Comparison of ENCODE assay signal across 25 mouse cellular contexts in the genomic region with DNA sequence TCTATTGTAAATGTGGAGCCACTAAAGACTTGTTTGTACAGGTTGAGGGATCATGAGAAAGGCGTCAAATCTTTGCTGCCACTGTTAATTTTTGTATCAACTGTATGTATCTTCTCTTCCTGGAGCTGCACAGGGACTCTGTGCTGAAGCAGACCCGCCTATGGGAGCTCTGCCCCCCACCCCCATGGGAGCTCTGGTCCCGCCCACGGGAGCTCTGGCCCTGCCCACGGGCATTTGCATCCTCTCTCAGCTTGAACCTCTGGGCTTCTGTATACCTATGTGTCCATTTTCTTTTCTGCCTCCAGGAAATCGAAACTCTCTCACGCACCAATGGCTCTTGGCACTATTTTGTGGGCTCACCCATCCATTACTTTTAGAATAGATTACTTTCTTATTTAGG.
DNase-seq lines count a peak whose midpoint lies in the region; ATAC-seq and TF ChIP-seq lines count a peak whose summit lies in the region.
"Had no signal": no experiment of that assay in that cellular context is flagged by ENCODE, and none has a peak within 500 bp of the region (broad histone marks: within the 10 kb centered on the region; RNA-seq: fewer than 3 reads in every experiment).

No protein-coding gene starts in this region.

- no peaks in the 10 kb centered on the region for H3K79me2 ChIP-seq in CH12.LX (replicated peaks; ENCODE audit: control insufficient read depth, extremely low read depth, insufficient read depth, poor library complexity, severe bottlenecking)

- no peak for TF ChIP-seq CTCF in kidney, adult 2 months (conservative IDR thresholded peaks at IDR 0.05; ENCODE audit: insufficient read depth, insufficient read length, low read depth, low read length)
- no peak for TF ChIP-seq CTCF in CH12.LX (conservative IDR thresholded peaks at IDR 0.05 in 1 of 2, IDR thresholded peaks at IDR 0.05 in 1 of 2; ENCODE audit: low read depth in 2 of 2, low read length in 2 of 2)
- no peak for TF ChIP-seq CTCF in cerebellum, adult 2 months (IDR thresholded peaks at IDR 0.05; ENCODE audit: borderline replicate concordance, insufficient read depth, low read depth, low read length)

- no peak for DNase-seq in kidney, adult 2 months
- DNase-seq in ovary, postnatal 36 days (ENCODE audit: low spot score), result peak; percentile 6
- DNase-seq in ovary, postnatal 14 days (ENCODE audit: low spot score), result no peak
- peak; percentile 35 to 39 for DNase-seq in B cell, adult 2 months
- peak; percentile 78 for DNase-seq in CH12.LX (ENCODE audit: extremely low read depth)
- DNase-seq in cerebellum, adult 2 months, result no peak
- DNase-seq: cerebellum, adult 18-20 months; cerebellum, postnatal 25 days; gastrocnemius, adult 2 months; heart, postnatal 10 days; right cerebral cortex, adult 18-20 months had no signal

- in situ Hi-C loops in CH12.LX (cut with MboI; ENCODE audit: low pct_ligation_motif_present, low pct_unique_long_range_greater_than_20kb, low sequenced_read_pairs), result loop anchor here (25.0 kb wide), 1 partner anchor 91 kb away; no protein-coding TSS in a partner anchor

- H3K27me3 ChIP-seq in kidney, embryonic 15.5 days, result no peaks in the 10 kb centered on the region
- no peaks in the 10 kb centered on the region for H3K27me3 ChIP-seq in kidney, adult 2 months (replicated peaks; ENCODE audit: control insufficient read depth, insufficient read depth, low read length)
- H3K27me3 ChIP-seq in CH12.LX (replicated peaks), result no peaks in the 10 kb centered on the region
- H3K27me3 ChIP-seq in cerebellum, adult 2 months (ENCODE audit: control insufficient read depth, insufficient read depth, low read length), result no peaks in the 10 kb centered on the region
- H3K27me3 ChIP-seq: embryonic facial prominence, embryonic 15.5 days; hindbrain, embryonic 12.5 days; lung, embryonic 15.5 days; neural tube, embryonic 13.5 days had no signal

- H3K4me2 ChIP-seq in kidney, embryonic 15.5 days, result no peak overlapping the region
- peak overlapping the region; percentile 42 for H3K4me2 ChIP-seq in CH12.LX (ENCODE audit: insufficient read depth, low read depth, poor library complexity, severe bottlenecking)
- H3K4me2 ChIP-seq: embryonic facial prominence, embryonic 15.5 days; heart, embryonic 12.5 days; hindbrain, embryonic 12.5 days; lung, embryonic 15.5 days; neural tube, embryonic 13.5 days had no signal

- 41% methylated on average over 7 of the region's 7 CpGs for WGBS in kidney, embryonic 15.5 days
- WGBS in kidney, adult 2 months, result 45% methylated on average over 7 of the region's 7 CpGs
- WGBS in cerebellum, adult 2 months, result 43% methylated on average over 7 of the region's 7 CpGs

- 0 out of 2 replicates have a peak, but pooled peaks cover 2% of the 10 kb centered on the region for H3K4me1 ChIP-seq in kidney, embryonic 15.5 days
- peaks cover 4% of the 10 kb centered on the region; the same call in 1 of the 2 replicates for H3K4me1 ChIP-seq in kidney, adult 2 months (ENCODE audit: control insufficient read depth, insufficient read depth, low read length)
- peaks cover 7 to 40% of the 10 kb centered on the region in 2 experiments; a peak in 3 of 4 replicates for H3K4me1 ChIP-seq in CH12.LX (ENCODE audit: control insufficient read depth in 1 of 2, insufficient read depth in 2 of 2)
- H3K4me1 ChIP-seq in cerebellum, adult 2 months (ENCODE audit: control insufficient read depth, insufficient read depth, low read length), result peaks cover 15% of the 10 kb centered on the region
- H3K4me1 ChIP-seq: embryonic facial prominence, embryonic 15.5 days; heart, embryonic 12.5 days; hindbrain, embryonic 12.5 days; lung, embryonic 15.5 days; midbrain, embryonic 10.5 days; neural tube, embryonic 13.5 days had no signal

- H3K36me3 ChIP-seq in kidney, embryonic 15.5 days, result no peaks in the 10 kb centered on the region
- H3K36me3 ChIP-seq in kidney, adult 2 months (ENCODE audit: control insufficient read depth, insufficient read depth, low read length), result no peaks in the 10 kb centered on the region
- no peaks in the 10 kb centered on the region for H3K36me3 ChIP-seq in CH12.LX (replicated peaks in 1 of 2; ENCODE audit: control insufficient read depth in 1 of 2, insufficient read depth in 1 of 2, low read length in 1 of 2)
- H3K36me3 ChIP-seq: embryonic facial prominence, embryonic 15.5 days; heart, embryonic 12.5 days; hindbrain, embryonic 12.5 days; lung, embryonic 15.5 days; midbrain, embryonic 10.5 days; neural tube, embryonic 13.5 days had no signal

- H3K27ac ChIP-seq in kidney, embryonic 15.5 days, result no peak overlapping the region
- H3K27ac ChIP-seq in kidney, adult 2 months (ENCODE audit: insufficient read depth, low read depth, low read length), result no peak overlapping the region
- H3K27ac ChIP-seq in CH12.LX (ENCODE audit: insufficient read depth, low read depth), result no peak overlapping the region
- no peak overlapping the region for H3K27ac ChIP-seq in cerebellum, adult 2 months (ENCODE audit: insufficient read depth, low read length)
- H3K27ac ChIP-seq: embryonic facial prominence, embryonic 15.5 days; gastrocnemius, adult 2 months; hindbrain, embryonic 12.5 days; left cerebral cortex, adult 2 months; liver, embryonic 14.5 days; lung, embryonic 15.5 days; midbrain, embryonic 10.5 days; neural tube, embryonic 13.5 days; stomach, postnatal 0 days had no signal

- no peak for TF ChIP-seq RAD21 in CH12.LX (IDR thresholded peaks at IDR 0.05; ENCODE audit: low read depth, low read length)

- TF ChIP-seq EP300 in CH12.LX (IDR thresholded peaks at IDR 0.05; ENCODE audit: low read length), result no peak

- peak; percentile 74; the same call in 1 of the 2 replicates for ATAC-seq in kidney, embryonic 15.5 days (replicated peaks; ENCODE audit: low FRiP score)
- ATAC-seq: forebrain, embryonic 14.5 days; intestine, postnatal 0 days; midbrain, embryonic 16.5 days had no signal

- H3K4me3 ChIP-seq in kidney, embryonic 15.5 days (replicated peaks), result no peak overlapping the region
- H3K4me3 ChIP-seq in kidney, adult 2 months (ENCODE audit: insufficient read depth, low read depth, low read length), result no peak overlapping the region
- no peak overlapping the region for H3K4me3 ChIP-seq in CH12.LX (replicated peaks in 1 of 3; ENCODE audit: low read depth in 2 of 3, low read length in 2 of 3, poor library complexity in 1 of 3)
- H3K4me3 ChIP-seq in cerebellum, adult 2 months (replicated peaks; ENCODE audit: insufficient read depth, low read depth, low read length), result no peak overlapping the region
- H3K4me3 ChIP-seq: embryonic facial prominence, embryonic 15.5 days; gastrocnemius, adult 2 months; heart, embryonic 12.5 days; hindbrain, embryonic 12.5 days; left cerebral cortex, adult 2 months; lung, embryonic 15.5 days; midbrain, embryonic 10.5 days; myocyte; neural tube, embryonic 13.5 days had no signal

- dilution Hi-C loops in CH12.LX (cut with MboI; ENCODE audit: extremely low pct_ligation_motif_present, extremely low pct_unique_long_range_greater_than_20kb, low sequenced_read_pairs), result no loop called here

- TF ChIP-seq POLR2A in kidney, adult 2 months (IDR thresholded peaks at IDR 0.05; ENCODE audit: low read depth, low read length), result no peak
- no peak for TF ChIP-seq POLR2A in CH12.LX (IDR thresholded peaks at IDR 0.05; ENCODE audit: low read depth, low read length)
- no peak for TF ChIP-seq POLR2A in cerebellum, adult 2 months (IDR thresholded peaks at IDR 0.05; ENCODE audit: borderline replicate concordance, insufficient read depth, low read length)

- no peak overlapping the region for H3K9ac ChIP-seq in kidney, embryonic 15.5 days
- H3K9ac ChIP-seq in CH12.LX (ENCODE audit: insufficient read depth, low read depth), result no peak overlapping the region
- H3K9ac ChIP-seq: embryonic facial prominence, embryonic 15.5 days; heart, embryonic 12.5 days; hindbrain, embryonic 12.5 days; liver, embryonic 14.5 days; lung, embryonic 15.5 days; neural tube, embryonic 13.5 days had no signal

- H3K9me3 ChIP-seq in kidney, embryonic 15.5 days (replicated peaks), result no peaks in the 10 kb centered on the region
- H3K9me3 ChIP-seq in CH12.LX (replicated peaks; ENCODE audit: low read length), result no peaks in the 10 kb centered on the region
- H3K9me3 ChIP-seq: embryonic facial prominence, embryonic 15.5 days; heart, embryonic 12.5 days; hindbrain, embryonic 12.5 days; lung, embryonic 15.5 days; midbrain, embryonic 10.5 days; neural tube, embryonic 13.5 days had no signal

TF ChIP-seq in CH12.LX, 34 proteins besides CTCF, POLR2A, EP300 and RAD21:
- TF ChIP-seq ZNF384 (IDR thresholded peaks at IDR 0.05; ENCODE audit: low read depth, low read length) (no peak), ETS1 (conservative IDR thresholded peaks at IDR 0.05; ENCODE audit: low read depth, low read length) (no peak), SMC3 (IDR thresholded peaks at IDR 0.05; ENCODE audit: low read depth, low read length) (no peak), JUN (IDR thresholded peaks at IDR 0.05; ENCODE audit: insufficient read depth, low read depth, low read length) (no peak), NRF1 (IDR thresholded peaks at IDR 0.05; ENCODE audit: low read depth, low read length) (no peak), PAX5 (IDR thresholded peaks at IDR 0.05; ENCODE audit: low read length) (no peak), IRF4 (IDR thresholded peaks at IDR 0.05; ENCODE audit: low read depth, low read length) (no peak), CHD1 (IDR thresholded peaks at IDR 0.05; ENCODE audit: low read depth, low read length) (no peak), MAZ (IDR thresholded peaks at IDR 0.05; ENCODE audit: low read depth, low read length) (no peak), MYC (IDR thresholded peaks at IDR 0.05; ENCODE audit: low read depth, low read length) (no peak), ZKSCAN1 (IDR thresholded peaks at IDR 0.05; ENCODE audit: borderline replicate concordance, low read depth, low read length) (no peak), MEF2A (IDR thresholded peaks at IDR 0.05; ENCODE audit: borderline replicate concordance, low read depth, low read length) (no peak)

Comparison
In these comparisons a context has a peak if more than half of its experiments do, and no peak if none do; other contexts are left out.
1. DNase-seq: peak in ovary, postnatal 36 days (single experiment), B cell, adult 2 months (2 of 2) and CH12.LX (single experiment); none in kidney, adult 2 months (single experiment), ovary, postnatal 14 days (single experiment) and cerebellum, adult 2 months (0 of 2).